Mouse (Mus musculus) midbrain, embryonic 16.5 days (tissue): ENCODE results near the gene Gm17555. TPM values are rescaled to one million over a fixed set of nuclear protein-coding genes. Genes with fewer than 3 reads are reported as not detected.

ENCODE experiments used
- ATAC-seq: fragments of 200-750 bp; cut with Nextera tagmentation; 2 replicates; pipeline ENCODE4 v1.8.0; 2017; ENCODE audit warnings: moderate TSS enrichment
- H3K27ac ChIP-seq: fragments of 300-500 bp; sonication (generic); 2 replicates; pipeline ENCODE4 v1.5.1; 2014; ENCODE audit warnings: mild to moderate bottlenecking, low read length, mixed read lengths
- H3K27me3 ChIP-seq: fragments of 300-500 bp; sonication (generic); 2 replicates; pipeline ENCODE4 v1.6.1; 2014; ENCODE audit warnings: low read depth, low read length, mixed read lengths; ENCODE audit not compliant: control insufficient read depth, insufficient read depth
- H3K36me3 ChIP-seq: fragments of 300-500 bp; sonication (generic); 2 replicates; pipeline ENCODE4 v1.6.1; 2014; ENCODE audit warnings: mild to moderate bottlenecking, low read length, moderate library complexity, mixed read lengths; ENCODE audit not compliant: control insufficient read depth, insufficient read depth
- H3K4me1 ChIP-seq: fragments of 300-500 bp; sonication (generic); 2 replicates; pipeline ENCODE4 v1.6.1; 2014; ENCODE audit warnings: mild to moderate bottlenecking, low read length, mixed read lengths; ENCODE audit not compliant: control insufficient read depth, insufficient read depth
- H3K4me2 ChIP-seq: fragments of 300-500 bp; sonication (generic); 2 replicates; pipeline ENCODE4 v1.6.1; 2014; ENCODE audit warnings: mild to moderate bottlenecking, low read length, mixed read lengths
- H3K4me3 ChIP-seq: fragments of 300-500 bp; sonication (generic); 2 replicates; pipeline ENCODE4 v1.5.1; 2014; ENCODE audit warnings: low read depth, mild to moderate bottlenecking, low read length, moderate library complexity, mixed read lengths
- H3K9ac ChIP-seq: fragments of 300-500 bp; sonication (generic); 2 replicates; pipeline ENCODE4 v1.6.1; 2014; ENCODE audit warnings: low read depth, low read length, mixed read lengths
- H3K9me3 ChIP-seq: fragments of 300-500 bp; sonication (generic); replicated peaks from 2 replicates; pipeline ENCODE4 v1.6.1; 2014; ENCODE audit warnings: mild to moderate bottlenecking, low read length, mixed read lengths; ENCODE audit not compliant: control insufficient read depth, poor library complexity, severe bottlenecking
- WGBS: fragments of 180-500 bp; shearing (Covaris S2); extraction: QIAGEN DNeasy Blood & Tissue Kit; methylation state at CpG from one replicate; pipeline ENCODE4 v1.1.7; 2014; 5-methylcytosine and 5-hydroxymethylcytosine counted together
- polyA plus RNA-seq: library from polyadenylated mRNA; unstranded; fragments of >200 nt; fragmentation: Nextera tagmentation; extraction: Ambion mirVana; gene quantifications from 2 replicates; pipeline ENCODE4 v1.2.1, GENCODE M21; 2015

The Gm17555 gene
- polyA plus RNA-seq, 1 experiment from 2014 or later = not detected

DNA sequence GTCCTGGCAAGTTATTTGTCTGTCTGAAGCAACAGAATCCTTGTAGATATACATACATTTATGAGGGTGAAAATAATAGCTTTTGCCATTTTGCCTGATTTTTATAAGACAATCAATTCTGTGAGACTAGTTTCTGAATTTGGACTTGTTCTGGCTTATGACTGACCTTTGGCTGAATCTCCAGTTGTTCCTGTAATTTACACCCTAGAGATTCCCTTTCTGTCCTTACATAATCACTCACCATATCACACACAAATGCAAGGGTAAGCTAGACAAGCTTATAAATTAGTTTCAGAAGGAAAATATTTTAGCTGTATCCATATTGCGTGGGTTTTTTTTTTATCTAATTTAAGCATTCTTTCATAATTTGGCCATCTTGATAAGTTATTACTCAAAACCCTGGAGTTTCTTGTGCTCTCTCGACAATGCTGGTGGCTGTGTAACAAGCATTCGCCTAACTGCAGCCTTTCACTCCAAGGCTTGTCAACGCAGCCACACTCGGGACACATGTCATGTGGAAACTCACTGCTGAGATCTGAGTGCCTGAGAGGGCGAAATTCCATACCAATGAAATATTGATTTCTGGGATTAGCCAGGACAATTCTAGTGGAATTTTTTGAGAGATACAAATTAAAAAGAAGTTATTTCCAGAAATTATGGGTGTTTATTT lies 3.8 kb upstream of the Gm17555 start:
- H3K9me3 ChIP-seq = no peaks in the 10 kb centered on the region
- no peaks in the 10 kb centered on the region for H3K36me3 ChIP-seq
- no peaks in the 10 kb centered on the region for H3K27me3 ChIP-seq
- no peak overlapping the region for H3K4me2 ChIP-seq
- WGBS = 85% methylated on average over 6 of the region's 6 CpGs
- no peak overlapping the region for H3K4me3 ChIP-seq
- H3K9ac ChIP-seq = no peak overlapping the region
- no peak for ATAC-seq
- no peak overlapping the region for H3K27ac ChIP-seq
- H3K4me1 ChIP-seq = no peaks in the 10 kb centered on the region

DNA sequence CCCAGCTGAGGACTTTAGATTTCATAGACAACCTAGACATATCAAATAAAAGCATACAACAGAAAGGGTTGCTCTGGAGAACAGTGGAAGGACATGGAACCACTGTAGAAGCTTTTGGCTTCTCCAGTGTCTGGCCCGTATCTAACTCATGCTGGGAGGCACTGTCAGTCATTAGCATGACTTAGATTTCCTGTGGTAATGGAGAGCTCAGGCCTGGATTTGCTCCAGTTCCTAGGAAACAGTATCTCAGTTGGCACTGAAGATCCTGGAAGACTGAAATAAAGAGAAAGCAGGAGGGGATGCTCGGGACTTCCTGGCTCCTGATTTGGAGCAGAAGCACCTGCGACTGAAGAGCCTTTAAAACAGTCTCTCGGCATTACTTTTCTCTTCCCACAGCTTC lies 12.7 kb downstream of the Gm17555 start:
- no peak overlapping the region for H3K4me3 ChIP-seq
- 70% methylated on average over 4 of the region's 4 CpGs for WGBS
- no peaks in the 10 kb centered on the region for H3K4me1 ChIP-seq

DNA sequence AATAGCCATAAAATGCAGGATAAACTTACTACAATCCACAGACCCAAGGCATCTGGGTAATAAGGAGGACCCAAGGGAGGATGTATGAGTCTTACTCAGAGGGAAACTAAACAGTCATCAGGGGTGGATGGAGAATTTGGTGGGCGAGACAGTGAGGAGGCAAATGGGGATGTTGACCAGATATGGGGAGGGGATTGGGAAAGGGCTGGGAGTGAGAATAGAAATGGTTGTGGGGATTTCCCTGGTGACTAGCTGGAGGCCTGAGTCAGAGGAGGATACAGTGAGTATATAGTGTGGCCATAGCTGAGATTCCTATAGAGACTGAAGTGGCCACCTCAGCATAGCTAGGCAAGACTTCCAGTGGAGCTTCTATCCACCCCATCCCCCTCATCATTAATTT lies 16.8 kb downstream of the Gm17555 start:
- no peak for ATAC-seq
- 96% methylated on average over 1 of the region's 1 CpGs for WGBS

More for the DNA sequence above, 12.7 kb downstream of the Gm17555 start:
- H3K27me3 ChIP-seq = no peaks in the 10 kb centered on the region
- no peak overlapping the region for H3K4me2 ChIP-seq
- no peaks in the 10 kb centered on the region for H3K36me3 ChIP-seq
- no peaks in the 10 kb centered on the region for H3K9me3 ChIP-seq
- ATAC-seq = no peak
- H3K9ac ChIP-seq = no peak overlapping the region
- H3K27ac ChIP-seq = no peak overlapping the region

DNA sequence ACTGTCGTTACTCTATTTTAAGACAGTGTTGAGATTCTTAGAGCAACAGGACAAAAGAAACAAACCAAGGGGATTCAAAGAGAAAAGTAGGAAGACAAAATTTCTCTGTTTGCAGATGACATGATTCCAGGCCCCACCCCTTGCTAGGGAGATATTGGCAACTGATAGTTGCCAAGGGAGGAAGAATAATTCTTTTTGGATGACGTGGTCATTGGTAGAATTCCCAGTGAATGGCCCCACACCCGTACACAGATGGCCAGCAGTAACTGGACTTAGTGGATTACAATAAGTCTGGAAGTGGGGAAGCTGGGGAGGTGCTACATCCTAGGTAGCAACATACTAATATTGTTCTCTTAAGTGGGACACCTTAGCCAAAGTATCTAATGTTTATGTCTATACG lies 22.0 kb downstream of the Gm17555 start:
- Histone ChIP-seq H3K9ac (no peak overlapping the region), H3K27me3 (no peaks in the 10 kb centered on the region), H3K36me3 (no peaks in the 10 kb centered on the region), H3K4me1 (no peaks in the 10 kb centered on the region), H3K4me2 (no peak overlapping the region), H3K4me3 (no peak overlapping the region), H3K9me3 (no peaks in the 10 kb centered on the region), H3K27ac (no peak overlapping the region)
- no peak for ATAC-seq
- 92% methylated on average over 4 of the region's 4 CpGs for WGBS

More for the DNA sequence above, 16.8 kb downstream of the Gm17555 start:
- Histone ChIP-seq H3K4me2 (no peak overlapping the region), H3K4me3 (no peak overlapping the region), H3K36me3 (no peaks in the 10 kb centered on the region), H3K27me3 (no peaks in the 10 kb centered on the region), H3K9ac (no peak overlapping the region), H3K4me1 (no peaks in the 10 kb centered on the region), H3K27ac (no peak overlapping the region), H3K9me3 (no peaks in the 10 kb centered on the region)

DNA sequence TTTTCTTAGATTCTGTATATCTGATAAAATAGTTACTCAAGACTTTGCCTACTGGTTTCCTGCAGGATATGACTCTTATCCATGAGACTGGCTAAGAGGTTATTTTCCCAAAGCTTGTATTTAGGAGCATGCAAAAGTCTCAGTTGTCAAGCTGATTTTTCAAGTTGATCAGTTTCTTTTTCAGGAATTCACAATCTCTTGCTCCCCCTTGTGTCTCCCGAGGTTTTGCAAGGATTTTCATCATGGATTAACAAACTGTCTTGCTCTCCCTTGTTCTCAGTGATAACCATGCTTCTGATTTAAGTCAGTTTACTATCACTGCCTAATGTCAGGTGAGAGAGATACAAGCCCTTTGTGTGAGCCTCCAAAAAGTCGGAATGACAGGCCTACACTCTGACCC lies 30.5 kb downstream of the Gm17555 start:
- Histone ChIP-seq H3K9me3 (no peaks in the 10 kb centered on the region), H3K27me3 (no peaks in the 10 kb centered on the region), H3K36me3 (no peaks in the 10 kb centered on the region), H3K27ac (no peak overlapping the region), H3K4me1 (no peaks in the 10 kb centered on the region), H3K4me2 (no peak overlapping the region), H3K9ac (no peak overlapping the region), H3K4me3 (no peak overlapping the region)
- 36% methylated on average over 2 of the region's 2 CpGs for WGBS
- no peak for ATAC-seq

DNA sequence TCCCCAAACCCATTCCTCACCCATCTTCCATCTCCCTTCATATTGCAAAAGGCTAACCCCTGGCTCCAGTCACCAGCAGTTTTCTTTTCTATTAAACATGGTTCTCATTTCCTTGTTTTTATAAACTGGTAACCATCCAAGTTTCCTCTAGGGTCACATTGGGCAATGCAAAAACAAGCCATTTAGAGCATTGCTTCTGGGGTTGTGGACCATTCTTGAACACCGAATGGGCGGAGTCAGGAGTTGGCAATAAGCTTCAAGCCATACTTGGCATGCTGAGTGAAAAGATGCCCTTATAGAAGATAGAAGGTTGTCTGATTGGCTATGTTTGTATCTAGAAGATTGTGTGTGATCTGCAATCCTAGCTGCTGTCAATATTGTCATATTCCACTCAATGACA lies 33.6 kb downstream of the Gm17555 start:
- H3K36me3 ChIP-seq = no peaks in the 10 kb centered on the region

DNA sequence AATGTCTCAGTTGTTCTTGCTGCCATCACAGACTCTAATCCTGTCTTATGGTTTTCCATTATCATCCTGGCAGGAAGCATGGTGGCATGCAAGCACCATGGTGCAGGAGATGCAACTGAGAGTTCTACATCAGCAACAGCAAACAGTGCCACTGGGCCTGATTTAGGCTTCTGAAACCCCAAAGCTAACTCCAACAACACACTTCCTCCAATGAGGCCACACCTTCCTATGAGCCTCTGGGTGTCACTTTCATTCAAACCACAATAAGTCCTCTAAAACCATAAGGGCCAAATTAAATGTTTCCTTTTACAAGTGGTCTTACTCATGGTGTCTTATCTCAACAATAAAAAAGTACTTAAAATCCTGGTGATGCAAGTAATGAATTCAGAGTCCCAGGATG lies 37.3 kb downstream of the Gm17555 start:
- H3K4me2 ChIP-seq = no peak overlapping the region
- ATAC-seq = no peak
- no peaks in the 10 kb centered on the region for H3K27me3 ChIP-seq

More for the DNA sequence above, 33.6 kb downstream of the Gm17555 start:
- Histone ChIP-seq H3K9ac (no peak overlapping the region), H3K27me3 (no peaks in the 10 kb centered on the region), H3K4me2 (no peak overlapping the region), H3K27ac (no peak overlapping the region), H3K4me3 (no peak overlapping the region), H3K4me1 (no peaks in the 10 kb centered on the region), H3K9me3 (no peaks in the 10 kb centered on the region)
- ATAC-seq = no peak
- 94% methylated on average over 2 of the region's 2 CpGs for WGBS

More for the DNA sequence above, 37.3 kb downstream of the Gm17555 start:
- Histone ChIP-seq H3K9me3 (no peaks in the 10 kb centered on the region), H3K9ac (no peak overlapping the region), H3K4me3 (no peak overlapping the region), H3K4me1 (no peaks in the 10 kb centered on the region), H3K27ac (no peak overlapping the region), H3K36me3 (no peaks in the 10 kb centered on the region)

Other genes with a start within 250 kb of the Gm17555 start
- gene Fgf7, start 180.4 kb upstream of the Gm17555 start, polyA plus RNA-seq = 0.53 and 0.67 TPM in 2 replicates
- not detected in 2 replicates for gene Fam227b, start 63.1 kb upstream of the Gm17555 start, polyA plus RNA-seq
- gene Dtwd1, start 63.0 kb upstream of the Gm17555 start, polyA plus RNA-seq = 19.9 and 21.1 TPM in 2 replicates